Mouse (Mus musculus) lung, postnatal 0 days (tissue): ENCODE measurements at regions not wholly inside any gene's neighbourhood (a gene's known extent, or its start where the extent isn't known, plus 50 kb on each side); places are given as distances from the start of the nearest gene placed in this dataset.

Experiments used
- CTCF ChIP-seq: IDR thresholded peaks from 2 replicates; pipeline ENCODE4 v1.5.1; 2016; ENCODE audit warnings: antibody characterized with exemption, mild to moderate bottlenecking
- EP300 ChIP-seq: IDR thresholded peaks from 2 replicates; pipeline ENCODE4 v1.6.1; 2016; ENCODE audit warnings: antibody characterized with exemption, mild to moderate bottlenecking, control low read depth

DNA sequence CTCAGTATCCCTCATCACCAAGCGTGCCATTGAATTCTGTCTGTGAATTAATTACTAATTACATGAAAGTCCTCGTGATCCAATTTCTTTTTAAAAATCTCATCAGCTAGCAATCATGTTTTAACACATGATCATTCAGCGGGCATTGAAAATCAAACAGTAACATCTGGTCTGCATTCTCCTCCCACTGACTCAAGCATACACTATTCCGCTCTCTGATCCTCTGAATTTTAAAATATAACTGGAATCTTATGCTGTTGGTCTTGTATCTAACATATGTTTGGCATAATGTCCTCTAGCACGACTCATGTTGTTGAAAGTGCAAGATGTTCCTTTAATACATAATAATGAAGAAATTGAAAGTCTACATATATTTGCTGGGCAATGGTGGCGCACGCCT, 667.1 kb downstream of the 1190002N15Rik start:
- TF ChIP-seq EP300 (no peak), CTCF (no peak)
